Mouse (Mus musculus) A20 (cell line): ENCODE data around the gene Sema5b.

ENCODE experiments used
- DNase-seq: peaks from one replicate; pipeline ENCODE4 v3.0.0-alpha.2; 2011; ENCODE audit warnings: low read depth, low spot score

Sema5b gene

GRCm38 (mm10) chr16:35630470-35631183, 89.7 kb downstream of the Sema5b start:
- DNase-seq = no peak

- DNase-seq = no peak
Observed at GRCm38 (mm10) chr16:35633058-35633457, 92.1 kb downstream of the Sema5b start.

GRCm38 (mm10) chr16:35634971-35635370, 94.0 kb downstream of the Sema5b start:
- no peak for DNase-seq

- DNase-seq = no peak
Observed at GRCm38 (mm10) chr16:35639505-35639904, 98.6 kb downstream of the Sema5b start.

- DNase-seq = no peak
Observed at GRCm38 (mm10) chr16:35648862-35649261, 107.9 kb downstream of the Sema5b start.

GRCm38 (mm10) chr16:35652206-35652605, 111.3 kb downstream of the Sema5b start:
- no peak for DNase-seq

- DNase-seq = no peak
Observed at GRCm38 (mm10) chr16:35652706-35653105, 111.8 kb downstream of the Sema5b start.

- DNase-seq = no peak
Observed at GRCm38 (mm10) chr16:35653951-35654350, 113.0 kb downstream of the Sema5b start.

- DNase-seq = no peak
Observed at GRCm38 (mm10) chr16:35660222-35660621, 119.3 kb downstream of the Sema5b start.

- no peak for DNase-seq
Observed at GRCm38 (mm10) chr16:35663831-35664414, 123.0 kb downstream of the Sema5b start.

- DNase-seq = no peak
Observed at GRCm38 (mm10) chr16:35664847-35665246, 123.9 kb downstream of the Sema5b start.

- DNase-seq = no peak
Observed at GRCm38 (mm10) chr16:35677511-35678113, 136.7 kb downstream of the Sema5b start.

GRCm38 (mm10) chr16:35678476-35678875, 137.5 kb downstream of the Sema5b start:
- peak; percentile 26 for DNase-seq

GRCm38 (mm10) chr16:35681327-35682108, 140.6 kb downstream of the Sema5b start:
- DNase-seq = peak; percentile 31

GRCm38 (mm10) chr16:35685027-35685426, 144.1 kb downstream of the Sema5b start:
- DNase-seq = no peak

- DNase-seq = no peak
Observed at GRCm38 (mm10) chr16:35686491-35686890, 145.5 kb downstream of the Sema5b start.

- DNase-seq = no peak
Observed at GRCm38 (mm10) chr16:35691606-35692005, 150.7 kb downstream of the Sema5b start.

GRCm38 (mm10) chr16:35694250-35694846, 153.4 kb downstream of the Sema5b start:
- no peak for DNase-seq

GRCm38 (mm10) chr16:35696103-35696502, 155.2 kb downstream of the Sema5b start:
- peak; percentile 85 for DNase-seq

- DNase-seq = no peak
Observed at GRCm38 (mm10) chr16:35701823-35702222, 160.9 kb downstream of the Sema5b start.

- DNase-seq = peak; percentile 55
Observed at GRCm38 (mm10) chr16:35703763-35704679, 163.1 kb downstream of the Sema5b start.
